Mouse (Mus musculus) 3T3-L1 (cell line): ENCODE data around the gene Kcnk15.
A peak's percentile ranks its signal among the peaks of the same experiment; 100 is the strongest.

ENCODE experiments used
- DNase-seq: peaks from one replicate; pipeline ENCODE4 v3.0.0-alpha.2; 2015; ENCODE audit warnings: low read depth, low spot score

The Kcnk15 gene

GRCm38 (mm10) chr2:163875484-163875883 lies 22.0 kb downstream of the Kcnk15 start:
- peak; percentile 16 for DNase-seq

GRCm38 (mm10) chr2:163876830-163877498 lies 23.5 kb downstream of the Kcnk15 start:
- no peak for DNase-seq

DNA sequence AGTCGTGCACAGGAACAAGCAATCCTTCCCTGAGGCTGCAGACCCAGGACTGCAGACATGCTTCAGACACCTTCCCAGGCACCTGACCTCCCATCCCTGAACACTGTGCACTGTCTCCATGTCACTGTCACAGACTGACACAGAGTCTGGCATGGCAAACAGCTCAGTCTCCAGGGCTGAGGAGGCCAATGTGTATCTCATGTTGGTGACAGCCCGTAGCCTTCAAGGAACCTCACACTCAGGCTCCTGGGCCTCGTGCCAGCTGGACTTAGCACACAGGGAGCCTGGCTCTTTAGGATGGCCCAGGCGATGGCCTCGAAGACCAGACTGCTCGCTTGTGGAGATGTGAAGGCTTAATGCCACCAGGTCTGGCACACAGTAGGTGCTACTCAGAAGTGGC lies 27.4 kb downstream of the Kcnk15 start:
- DNase-seq: no peak

DNA sequence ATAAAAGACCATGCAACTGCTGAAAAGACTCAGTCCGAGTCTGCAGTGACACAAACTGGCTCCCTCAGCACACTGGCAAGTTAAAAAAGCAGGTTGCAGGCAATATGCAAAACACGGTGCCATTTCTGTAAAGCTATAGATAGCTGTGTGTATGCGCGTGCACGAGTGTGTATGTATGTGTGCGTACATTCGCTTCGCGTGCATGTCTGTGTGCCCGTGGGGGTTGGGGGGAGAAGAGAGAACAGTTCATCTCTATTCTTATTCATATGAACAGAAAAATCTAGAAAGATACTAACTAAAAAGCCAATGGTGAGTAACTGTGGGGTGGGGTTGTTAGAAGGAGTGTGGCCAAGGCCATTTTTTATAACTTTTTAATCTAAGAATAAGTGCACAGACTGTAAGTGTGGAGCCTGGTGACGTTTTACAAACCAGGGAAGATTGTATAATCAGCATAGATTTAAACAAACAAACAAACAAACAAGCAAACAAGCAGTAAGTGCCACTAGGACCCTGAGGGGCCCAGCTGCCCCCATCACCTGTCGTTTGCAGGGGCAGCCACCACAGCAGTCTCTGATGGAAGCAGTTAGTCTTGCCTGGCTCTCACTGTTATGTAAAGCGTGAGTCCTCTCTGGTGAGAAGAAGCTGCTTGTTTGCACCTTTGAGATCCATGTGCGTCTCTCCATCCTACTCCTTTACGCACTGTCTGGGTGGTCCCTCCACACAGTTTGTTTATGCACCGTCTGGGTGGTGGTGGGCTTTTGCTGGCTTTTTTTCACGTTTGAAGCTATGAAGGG lies 29.6 kb downstream of the Kcnk15 start:
- no peak for DNase-seq

DNA sequence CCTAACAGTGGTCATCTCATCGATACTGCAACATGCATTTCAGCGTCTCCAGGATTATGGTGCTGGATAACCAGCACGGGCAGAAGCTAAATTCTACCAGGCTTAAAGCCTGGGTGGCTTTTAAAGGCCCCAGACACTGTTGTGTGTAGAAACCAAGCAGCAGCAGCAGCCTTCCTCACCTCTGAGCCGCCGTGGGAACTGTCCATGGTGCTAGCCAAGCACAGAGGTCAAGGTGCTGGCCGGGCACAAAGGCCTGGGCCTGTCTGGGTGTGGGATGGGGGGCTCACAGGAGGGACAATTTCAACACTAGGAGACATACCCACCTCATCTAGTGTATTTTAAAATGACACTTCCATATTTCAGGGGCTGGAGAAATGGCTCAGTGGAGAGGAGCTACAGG lies 36.0 kb downstream of the Kcnk15 start:
- peak; percentile 26 for DNase-seq

GRCm38 (mm10) chr2:163890586-163890985 lies 37.1 kb downstream of the Kcnk15 start:
- DNase-seq: no peak

DNA sequence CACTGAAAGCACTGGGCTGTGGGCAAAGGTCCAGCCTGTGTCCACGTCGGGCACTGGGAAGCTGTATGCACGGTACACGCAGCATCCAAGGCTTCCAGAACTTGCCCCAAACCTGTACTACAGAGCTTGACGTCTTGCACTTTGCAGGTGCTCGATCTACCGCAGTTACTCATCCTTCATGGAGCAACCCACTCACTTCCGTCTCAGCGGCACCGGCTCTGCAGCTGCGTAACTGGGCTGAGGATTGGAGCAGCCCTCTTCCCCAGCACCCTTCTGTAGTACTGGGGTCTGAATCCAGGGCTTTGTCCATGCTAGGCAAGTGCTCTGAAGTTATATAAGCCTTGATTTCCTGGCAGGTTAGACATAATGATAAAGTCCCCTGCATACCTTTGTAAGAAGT lies 37.8 kb downstream of the Kcnk15 start:
- no peak for DNase-seq

DNA sequence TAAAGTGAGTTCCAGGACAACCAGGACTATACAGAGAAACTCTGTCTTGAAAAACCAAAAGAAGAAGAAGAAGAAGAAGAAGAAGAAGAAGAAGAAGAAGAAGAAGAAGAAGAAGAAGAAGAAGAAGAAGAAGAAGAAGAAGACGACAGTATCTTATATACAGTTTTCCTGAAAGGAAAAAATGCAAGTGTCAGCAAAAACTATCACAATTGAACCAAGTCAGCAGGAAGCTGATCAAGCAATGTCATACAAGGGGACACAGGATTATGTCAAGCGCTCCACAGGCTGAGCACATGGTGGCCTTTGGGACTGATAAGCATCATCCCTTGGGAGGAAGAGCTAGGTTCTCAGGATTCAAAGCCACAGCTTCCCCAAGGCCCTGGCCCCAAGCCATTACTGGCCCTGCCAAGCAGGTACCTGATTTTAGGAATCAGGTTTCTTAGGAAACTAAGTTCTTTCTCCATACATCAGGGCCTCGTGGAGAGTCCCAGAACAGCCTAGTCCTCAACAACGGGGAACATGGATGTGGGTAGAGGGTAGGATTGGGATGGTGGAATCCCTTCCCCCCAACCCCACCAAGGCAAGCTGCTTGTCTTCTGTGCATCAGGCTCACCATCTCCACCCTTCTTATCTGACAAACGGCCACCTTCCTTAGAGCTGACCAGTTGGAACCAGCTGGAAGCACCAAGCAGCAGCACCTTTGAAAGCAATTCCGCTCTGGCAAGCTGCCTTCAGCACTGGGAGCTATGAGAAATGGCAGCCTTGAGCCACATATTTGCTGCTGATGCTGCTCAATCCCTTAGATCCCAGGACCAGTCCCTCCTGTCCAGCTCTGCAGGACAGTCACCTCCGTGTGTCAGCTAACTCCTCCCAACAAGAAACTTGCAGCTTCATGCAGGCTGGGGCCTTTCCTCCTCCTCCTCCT lies 40.3 kb downstream of the Kcnk15 start:
- DNase-seq: no peak

GRCm38 (mm10) chr2:163895156-163895555 lies 41.7 kb downstream of the Kcnk15 start:
- no peak for DNase-seq

DNA sequence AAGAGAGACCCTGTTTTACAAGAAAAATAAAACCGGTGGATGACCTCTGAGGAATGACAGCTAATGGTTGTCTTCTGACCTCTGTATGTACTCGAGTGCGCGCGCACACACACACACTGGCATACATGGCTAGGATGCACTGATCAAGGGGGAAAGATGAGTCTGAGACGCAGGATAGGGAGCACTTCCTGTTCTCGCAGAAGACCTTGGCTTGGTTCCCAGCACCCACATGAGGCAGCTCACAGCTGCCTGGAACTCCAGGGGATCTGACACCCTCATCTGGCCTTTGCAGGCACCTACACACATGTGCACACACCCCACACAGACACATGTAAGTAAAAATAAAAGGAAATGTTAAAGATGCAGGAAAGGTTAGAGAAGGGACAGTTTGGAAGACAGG lies 43.6 kb downstream of the Kcnk15 start:
- DNase-seq: no peak

DNA sequence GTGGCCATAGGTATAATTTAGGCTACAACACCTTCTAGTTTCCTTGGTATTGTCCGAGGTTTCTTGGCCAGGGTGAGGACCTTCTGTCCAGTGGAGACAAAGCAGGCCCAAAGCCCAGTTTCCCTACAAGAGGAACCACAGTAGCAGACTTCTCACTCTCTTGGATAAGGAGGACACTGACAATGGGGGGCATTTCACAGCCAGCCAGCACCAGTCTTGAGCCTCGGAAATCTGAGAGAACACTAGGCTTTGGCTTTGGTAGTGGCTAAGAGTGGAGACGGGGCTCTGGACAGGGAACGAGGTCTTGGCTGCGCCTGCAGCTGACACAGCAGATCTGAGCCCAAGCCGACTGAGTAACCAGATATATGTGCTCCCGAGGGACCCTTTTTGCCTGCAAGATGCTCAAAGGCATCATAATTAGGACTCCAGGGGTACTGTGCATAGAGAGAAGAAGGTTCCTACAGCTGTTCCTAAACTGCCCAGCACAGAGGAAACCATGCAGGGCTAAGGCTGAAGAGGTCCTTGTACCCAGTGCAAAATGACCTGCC lies 44.6 kb downstream of the Kcnk15 start:
- DNase-seq: no peak

DNA sequence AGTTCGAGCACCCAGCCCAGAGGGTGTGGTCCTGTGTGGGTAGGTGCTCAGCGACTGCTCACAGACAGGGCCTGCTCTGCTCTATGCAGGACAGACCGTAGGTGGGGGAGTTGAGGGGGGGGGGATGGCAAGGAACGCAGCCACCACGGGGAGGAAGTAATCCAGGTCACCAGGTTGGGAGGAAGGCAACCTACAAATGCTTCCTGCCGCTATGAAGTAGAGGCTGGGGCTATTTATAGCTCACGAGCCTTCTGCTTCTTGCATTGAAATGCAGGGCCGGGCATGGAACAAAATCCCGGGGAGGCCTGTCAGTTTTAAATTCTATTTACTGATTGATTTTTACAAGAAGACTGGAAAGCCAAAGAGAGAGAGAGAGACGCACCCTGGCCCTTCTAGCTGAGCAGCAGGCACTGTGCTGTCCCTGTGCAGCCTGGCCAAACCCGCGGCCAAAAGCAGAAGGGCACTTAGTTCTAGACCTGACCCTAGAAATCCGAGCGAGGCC lies 46.5 kb downstream of the Kcnk15 start:
- DNase-seq: no peak

- DNase-seq: no peak
Measured at GRCm38 (mm10) chr2:163901043-163901442, 47.6 kb downstream of the Kcnk15 start.

DNA sequence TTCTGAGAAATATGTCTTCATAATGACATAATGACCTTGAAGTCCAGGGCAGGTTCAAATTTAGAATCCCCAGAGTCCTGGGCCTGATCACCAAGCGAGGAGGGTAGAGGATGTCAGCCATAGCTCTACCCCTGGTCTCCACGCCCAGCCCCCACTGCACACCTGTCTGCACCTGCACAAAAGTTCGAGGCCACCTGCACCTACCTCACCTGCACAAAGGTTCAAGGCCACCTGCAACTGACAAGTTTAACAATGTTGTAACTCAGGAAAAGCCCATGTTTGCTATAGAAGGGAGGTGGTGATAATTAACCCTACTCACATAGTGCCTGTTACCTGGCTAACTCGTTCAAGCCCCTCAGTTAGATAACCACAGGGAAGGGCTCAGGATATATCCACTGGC lies 49.0 kb downstream of the Kcnk15 start:
- DNase-seq: no peak

DNA sequence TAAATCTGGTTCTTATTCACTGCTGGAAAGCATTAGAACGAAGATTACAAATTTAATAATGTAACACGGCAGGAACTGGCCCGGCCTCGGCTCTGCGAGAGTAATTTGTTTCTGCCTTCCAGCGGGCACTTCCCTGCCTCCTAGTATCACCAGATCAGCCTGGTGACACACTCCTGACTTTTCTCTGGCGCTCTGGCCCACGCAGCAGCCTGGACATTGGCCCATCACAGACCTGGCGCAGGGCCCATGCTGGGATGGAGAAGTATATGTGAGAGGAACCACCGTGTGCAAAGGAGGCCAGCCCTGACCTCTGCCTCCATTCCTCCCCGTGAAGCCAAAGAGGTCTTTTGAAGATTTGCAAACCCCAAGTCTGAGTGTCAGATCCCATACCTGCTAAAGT lies 50.0 kb downstream of the Kcnk15 start:
- DNase-seq: no peak

DNA sequence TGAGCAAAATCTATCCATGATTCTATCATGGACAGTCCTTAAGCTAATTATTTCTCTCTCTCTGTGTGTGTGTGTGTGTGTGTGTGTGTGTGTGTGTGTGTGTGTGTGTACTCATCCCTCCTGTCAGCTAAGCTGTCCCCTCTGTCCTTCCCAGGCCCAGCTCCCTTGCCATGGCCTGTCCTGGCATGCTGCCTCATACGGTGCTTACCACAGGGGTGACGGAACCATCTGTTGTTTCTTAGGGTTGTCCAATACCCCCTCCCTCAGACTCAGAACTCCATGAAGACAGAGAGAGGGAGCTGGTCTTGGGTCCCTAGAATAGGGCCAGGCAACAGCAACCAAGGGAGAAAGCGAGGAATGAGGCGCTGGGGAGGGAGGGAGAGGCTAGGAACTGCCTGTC lies 50.9 kb downstream of the Kcnk15 start:
- no peak for DNase-seq

DNA sequence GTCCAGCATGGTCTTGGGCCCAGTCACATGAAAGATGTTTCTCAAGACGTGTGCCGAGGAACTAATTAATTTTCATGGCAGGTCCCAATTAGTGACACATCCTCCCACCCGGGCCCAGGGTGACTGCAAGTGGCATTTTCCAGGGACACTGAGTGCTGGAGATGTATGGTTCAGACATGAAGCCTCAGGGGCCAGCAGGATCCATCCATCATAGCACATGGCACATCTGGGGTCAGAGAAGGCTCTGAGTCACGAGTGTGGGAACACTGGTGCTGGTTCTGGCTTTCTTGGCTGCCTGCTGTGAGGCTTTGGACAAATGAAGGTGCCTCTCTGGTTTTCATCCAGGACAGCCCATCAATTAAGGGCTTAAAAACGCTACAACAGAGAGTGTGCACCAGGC lies 53.7 kb downstream of the Kcnk15 start:
- DNase-seq: peak; percentile 25
